Mouse (Mus musculus) embryonic fibroblast, embryonic 13.5 days (primary cell): ENCODE results near the gene Vps13d.

ENCODE experiments used
- CTCF ChIP-seq: IDR thresholded peaks from 2 replicates; pipeline ENCODE4 v1.5.1; 2011; ENCODE audit warnings: mild to moderate bottlenecking, control low read depth, low read length, moderate library complexity, borderline replicate concordance; ENCODE audit not compliant: insufficient read depth
- POLR2A ChIP-seq: IDR thresholded peaks from 2 replicates; pipeline ENCODE4 v1.6.1; 2011; ENCODE audit warnings: low read depth, mild to moderate bottlenecking, control low read depth, low read length, moderate library complexity

- TF ChIP-seq POLR2A (no peak), CTCF (no peak)
These were observed 234.5 kb downstream of the Vps13d start for GRCm38 (mm10) chr4:144960188-144960904.
